Mouse (Mus musculus) heart, embryonic 12.5 days (tissue): ENCODE measurements at regions not wholly inside any gene's neighbourhood (a gene's known extent, or its start where the extent isn't known, plus 50 kb on each side); places are given as distances from the start of the nearest gene placed in this dataset.
"Not testable (repeated sequence)": the region's sequence is repeated elsewhere in the genome, so short reads cannot be mapped to it uniquely, and the experiment has no call there.

Experiments used
- ATAC-seq: fragments of 200-750 bp; cut with Nextera tagmentation; 2 replicates; pipeline ENCODE4 v1.8.0; 2017; ENCODE audit warnings: moderate TSS enrichment, moderate library complexity; ENCODE audit not compliant: insufficient number of reproducible peaks, low FRiP score
- H3K27ac ChIP-seq: fragments of 300-500 bp; sonication (generic); 2 replicates; pipeline ENCODE4 v1.5.1; 2016; ENCODE audit warnings: mild to moderate bottlenecking, moderate library complexity; ENCODE audit not compliant: poor library complexity, severe bottlenecking
- H3K27me3 ChIP-seq: fragments of 300-500 bp; sonication (generic); replicated peaks from 2 replicates; pipeline ENCODE4 v1.6.1; 2016; ENCODE audit warnings: mild to moderate bottlenecking, moderate library complexity
- H3K36me3 ChIP-seq: fragments of 300-500 bp; sonication (generic); 2 replicates; pipeline ENCODE4 v1.6.1; 2016; ENCODE audit warnings: mild to moderate bottlenecking, moderate library complexity
- H3K4me1 ChIP-seq: fragments of 300-500 bp; sonication (generic); replicated peaks from 2 replicates; pipeline ENCODE4 v1.6.1; 2016; ENCODE audit warnings: mild to moderate bottlenecking
- H3K4me2 ChIP-seq: fragments of 300-500 bp; sonication (generic); 2 replicates; pipeline ENCODE4 v1.6.1; 2016; ENCODE audit warnings: mild to moderate bottlenecking, moderate library complexity
- H3K4me3 ChIP-seq: fragments of 300-500 bp; sonication (generic); 2 replicates; pipeline ENCODE4 v1.5.1; 2016; ENCODE audit warnings: mild to moderate bottlenecking
- H3K9ac ChIP-seq: fragments of 300-500 bp; sonication (generic); 2 replicates; pipeline ENCODE4 v1.6.1; 2016; ENCODE audit warnings: mild to moderate bottlenecking, moderate library complexity
- H3K9me3 ChIP-seq: fragments of 300-500 bp; sonication (generic); replicated peaks from 2 replicates; pipeline ENCODE4 v1.6.1; 2016; ENCODE audit warnings: mild to moderate bottlenecking, moderate library complexity
- WGBS: fragments of 180-500 bp; shearing (Covaris S2); methylation state at CpG from one replicate; pipeline ENCODE4 v1.1.7; 2016; 5-methylcytosine and 5-hydroxymethylcytosine counted together

DNA sequence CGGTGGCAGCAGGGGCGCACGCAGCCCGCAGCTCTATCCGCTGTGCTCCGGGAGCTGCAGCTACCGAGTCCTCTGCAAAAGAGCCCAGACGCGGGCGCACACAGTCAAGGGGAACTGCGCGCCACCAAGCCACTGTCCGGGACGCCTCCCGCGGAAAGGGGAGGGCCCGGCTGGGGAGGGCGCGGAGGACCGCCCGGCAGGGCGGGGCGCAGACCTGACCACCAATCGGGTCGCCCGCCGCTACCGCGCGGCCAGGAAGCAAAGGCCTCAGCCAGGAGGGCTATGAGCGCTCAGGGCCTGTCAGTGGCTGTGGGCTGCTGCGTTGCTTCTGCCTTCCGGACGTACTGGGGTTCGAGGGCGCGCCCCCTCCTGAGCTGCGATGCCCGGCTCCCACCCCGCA lies 1034.5 kb downstream of the Gm10330 start:
- H3K9me3 ChIP-seq, result peaks cover 11% of the 10 kb centered on the region
- H3K9ac ChIP-seq, result not testable (repeated sequence)

DNA sequence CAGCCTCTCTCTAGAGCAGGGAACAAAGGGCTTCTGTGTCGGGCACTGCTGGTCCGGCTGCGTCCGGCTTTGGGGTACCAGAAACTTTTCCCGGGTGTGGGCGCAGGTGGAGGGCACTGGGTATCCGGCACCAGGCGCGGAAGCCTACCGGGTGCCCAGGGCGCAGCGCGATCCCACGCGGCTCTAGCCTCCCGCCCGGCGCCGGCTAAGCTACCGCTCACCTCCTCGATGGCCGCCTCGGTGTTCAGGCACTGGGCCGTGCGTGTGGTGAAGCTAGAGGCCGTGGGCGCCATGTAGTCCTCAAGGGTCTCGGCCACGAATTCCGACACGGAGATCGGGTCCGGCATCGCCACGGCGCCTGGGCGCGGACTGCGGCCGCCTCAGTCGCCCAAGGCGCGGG lies 1035.0 kb downstream of the Gm10330 start:
- WGBS, result 6% methylated on average over 31 of the region's 43 CpGs
- not testable (repeated sequence) for H3K4me1 ChIP-seq, H3K27me3 ChIP-seq, H3K9ac ChIP-seq, H3K27ac ChIP-seq, H3K36me3 ChIP-seq, ATAC-seq
- H3K9me3 ChIP-seq, result peaks cover 11% of the 10 kb centered on the region
- peak overlapping the region; percentile 40 for H3K4me3 ChIP-seq
- H3K4me2 ChIP-seq, result peak overlapping the region; percentile 58

More for the DNA sequence above, 1034.5 kb downstream of the Gm10330 start:
- 3% methylated on average over 28 of the region's 40 CpGs for WGBS
- Histone ChIP-seq H3K4me2 (peak overlapping the region; percentile 58), H3K4me3 (peak overlapping the region; percentile 40)
- ATAC-seq, H3K27ac ChIP-seq, H3K36me3 ChIP-seq, H3K27me3 ChIP-seq, H3K4me1 ChIP-seq: not testable (repeated sequence)
